Mouse (Mus musculus): Measurements from ENCODE around the gene Tacr2. TPM values are rescaled to one million over a fixed set of nuclear protein-coding genes. Genes with fewer than 3 reads are reported as not detected.

Gene Tacr2
- total RNA-seq, 2 experiments from 2014 or later, result 0.34 TPM; not detected in 1

DNA sequence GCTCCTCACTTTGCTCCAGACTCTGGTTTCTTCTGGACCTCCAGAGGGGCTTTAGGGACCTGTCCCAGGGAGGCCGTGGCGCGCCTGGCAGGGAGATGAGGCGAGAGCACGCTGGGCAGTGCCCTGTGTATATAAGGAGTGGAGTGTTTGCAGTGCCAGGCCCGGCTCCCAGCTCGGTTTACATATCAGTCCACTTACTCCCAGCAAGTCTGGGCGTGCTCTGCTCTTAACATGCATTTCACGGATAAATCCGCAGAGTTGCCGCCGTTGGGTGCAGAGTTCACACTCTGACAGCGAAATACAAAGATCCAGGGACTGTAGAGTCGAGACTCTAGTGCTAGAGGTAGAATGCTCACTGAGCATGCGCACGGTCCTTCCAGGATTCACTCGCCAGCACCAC is 29.5 kb upstream of the Tacr2 start:
- Histone ChIP-seq H3K4me3 (no peak overlapping the region), H3K27ac (no peak overlapping the region)
- no peak for TF ChIP-seq CTCF (IDR thresholded peaks at IDR 0.05)
- intact Hi-C loops (cut with DNase I), result no loop called here
- no peak for DNase-seq (ENCODE audit: extremely low spot score in 1 of 2, low spot score in 2 of 2)

DNA sequence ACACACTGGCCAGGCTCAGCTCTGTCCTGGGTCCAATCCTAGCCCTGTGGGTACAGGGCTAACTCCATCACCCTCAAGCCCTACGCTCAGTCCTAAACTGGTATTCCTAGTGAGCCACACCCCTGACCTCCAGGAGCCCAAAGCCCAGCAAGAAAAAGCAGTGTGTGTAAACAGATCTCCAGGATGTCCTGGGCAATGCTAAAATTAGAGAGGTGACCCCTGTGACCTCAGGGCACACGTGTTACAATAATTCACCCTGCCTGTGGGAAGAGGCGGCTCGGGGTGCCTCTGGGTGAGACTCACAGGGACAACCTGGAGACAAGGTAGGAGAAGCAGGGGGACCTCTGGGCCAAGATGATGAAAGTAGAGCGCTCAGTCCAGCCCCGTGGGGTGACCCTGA is 28.0 kb upstream of the Tacr2 start:
- intact Hi-C loops (cut with DNase I), result no loop called here
- no peak for TF ChIP-seq CTCF (IDR thresholded peaks at IDR 0.05)
- no peak overlapping the region for H3K27ac ChIP-seq

DNA sequence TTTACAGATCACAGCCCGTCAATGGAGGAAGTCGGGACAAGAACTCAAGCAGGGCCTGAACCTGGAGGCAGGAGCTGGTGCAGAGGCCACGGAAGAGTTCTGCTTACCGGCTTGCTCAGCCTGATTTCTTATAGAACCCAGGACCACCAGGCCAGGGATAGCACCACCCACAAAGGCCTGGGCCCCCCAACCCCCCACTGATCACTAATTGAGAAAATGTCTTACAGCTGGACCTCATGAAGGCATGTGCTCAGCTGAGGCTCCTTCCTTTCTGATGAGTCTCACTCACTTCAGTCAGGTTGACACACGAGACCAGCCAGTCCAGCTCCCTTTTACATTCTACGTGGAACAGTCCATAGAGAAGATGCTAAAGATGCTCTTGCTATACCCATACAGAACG is 26.4 kb upstream of the Tacr2 start:
- DNase-seq (ENCODE audit: extremely low spot score in 1 of 2, low spot score in 2 of 2), result no peak
- intact Hi-C loops (cut with DNase I), result no loop called here
- Histone ChIP-seq H3K4me3 (no peak overlapping the region), H3K27ac (no peak overlapping the region)
- TF ChIP-seq CTCF (IDR thresholded peaks at IDR 0.05), result no peak

More for the DNA sequence above, 28.0 kb upstream of the Tacr2 start:
- no peak overlapping the region for H3K4me3 ChIP-seq
- no peak for DNase-seq (ENCODE audit: extremely low spot score in 1 of 2, low spot score in 2 of 2)

DNA sequence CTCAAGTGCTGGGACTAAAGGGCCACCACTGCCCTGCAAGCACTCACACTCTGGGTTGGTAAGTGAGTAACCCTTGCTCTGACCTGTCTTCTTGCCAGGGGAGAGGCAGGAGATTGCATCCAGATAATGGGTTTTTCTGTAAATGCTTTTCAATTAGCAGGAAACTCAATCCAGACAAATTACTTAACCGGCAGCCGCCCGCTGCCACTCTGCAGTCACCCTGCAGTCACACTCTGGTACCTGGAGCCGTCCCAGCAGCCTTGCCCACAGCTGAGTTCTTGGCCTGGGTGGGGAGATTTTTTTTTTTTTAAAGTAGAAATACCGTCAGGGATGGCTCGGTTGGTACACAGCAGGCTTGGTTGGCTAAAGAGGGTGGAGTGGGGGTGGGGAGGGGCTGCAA is 24.1 kb upstream of the Tacr2 start:
- no peak for DNase-seq (ENCODE audit: extremely low spot score in 1 of 2, low spot score in 2 of 2)
- Histone ChIP-seq H3K27ac (no peak overlapping the region), H3K4me3 (no peak overlapping the region)
- TF ChIP-seq CTCF (IDR thresholded peaks at IDR 0.05), result no peak
- intact Hi-C loops (cut with DNase I), result no loop called here

DNA sequence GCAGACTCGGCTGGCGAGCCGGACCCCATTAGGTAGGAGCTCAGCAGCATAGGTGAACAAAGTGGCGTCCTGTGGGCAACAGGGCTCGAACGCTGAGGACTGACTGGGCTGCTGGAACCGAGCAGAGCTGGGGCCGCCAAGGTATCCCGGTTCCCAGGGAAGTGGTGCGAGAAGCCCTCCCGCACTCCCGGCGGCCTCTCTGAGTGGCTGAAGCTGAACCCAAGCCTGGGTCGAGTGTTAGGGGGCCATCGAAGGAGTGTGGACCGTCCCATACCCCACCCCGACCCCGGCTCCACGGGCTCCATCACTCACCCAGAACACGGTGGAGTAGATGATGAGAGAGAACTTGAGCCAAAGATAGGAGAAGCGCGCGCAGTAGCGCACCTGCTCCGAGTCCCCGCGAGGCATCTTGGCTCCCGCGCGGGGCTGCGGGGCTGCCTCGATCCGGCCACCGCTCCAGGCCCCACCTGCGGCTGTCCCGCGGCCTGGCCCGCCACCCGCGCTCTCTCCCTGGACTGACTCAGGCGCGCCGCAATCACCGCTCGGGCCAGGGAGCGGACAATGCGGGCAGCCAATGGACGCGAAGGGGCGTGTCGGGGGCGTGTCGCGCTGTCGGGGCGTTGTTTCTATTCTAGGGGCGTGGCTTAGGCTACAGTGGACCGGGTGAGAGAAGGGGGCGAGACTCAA is 21.4 kb upstream of the Tacr2 start, which contains the start of gene Tspan15:
Tspan15 (minus strand) TSS at position 544 of the 687 bp plus-strand sequence.
- no peak for TF ChIP-seq CTCF (IDR thresholded peaks at IDR 0.05)
- intact Hi-C loops (cut with DNase I), result no loop called here
- peak; percentile 85 to 86 for DNase-seq (ENCODE audit: extremely low spot score in 1 of 2, low spot score in 2 of 2)
- peak within 1 kb of the TSS; percentile 65 for H3K4me3 ChIP-seq
- peak within 1 kb of the TSS; percentile 62 for H3K27ac ChIP-seq

DNA sequence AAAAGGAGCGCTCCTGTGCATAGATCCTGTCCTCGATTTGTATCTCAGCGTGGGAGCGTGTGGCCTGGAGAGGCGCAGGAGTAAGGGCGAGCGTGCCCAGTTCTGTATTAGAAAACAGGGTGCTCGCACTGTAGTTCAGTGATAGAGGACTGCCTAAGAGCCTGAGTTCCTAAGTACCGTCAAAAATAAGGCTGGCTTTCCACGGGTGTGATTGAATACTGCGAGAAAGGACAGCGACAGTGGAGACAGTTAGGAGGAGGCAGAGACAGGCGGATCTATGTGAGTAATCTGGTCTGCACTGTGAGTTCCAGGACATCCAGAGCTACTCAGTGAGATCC is 20.9 kb upstream of the Tacr2 start:
- no peak for TF ChIP-seq CTCF (IDR thresholded peaks at IDR 0.05)
- Histone ChIP-seq H3K4me3 (peak overlapping the region; percentile 65), H3K27ac (peak overlapping the region; percentile 30; the same call in 1 of the 2 replicates)
- intact Hi-C loops (cut with DNase I), result no loop called here
- no peak for DNase-seq (ENCODE audit: extremely low spot score in 1 of 2, low spot score in 2 of 2)

DNA sequence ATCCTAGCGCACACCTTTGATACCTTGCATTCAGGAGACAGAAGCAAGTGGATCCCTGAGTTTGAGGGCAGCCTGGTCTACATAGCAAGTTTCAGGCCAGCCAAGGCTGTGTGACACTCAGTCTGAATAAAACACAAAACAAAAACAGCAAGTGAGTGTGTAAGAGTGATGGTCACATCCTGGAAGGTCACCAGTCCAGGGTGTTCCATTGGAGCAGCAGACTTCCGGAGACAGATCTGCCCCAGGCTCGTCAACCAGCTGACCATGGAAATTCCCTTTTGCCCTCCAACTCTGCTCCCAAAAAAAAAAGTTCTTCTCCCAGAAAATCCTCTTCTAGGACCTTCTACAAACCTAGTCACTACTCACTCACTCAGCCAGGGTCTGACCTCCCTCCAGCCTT is 20.4 kb upstream of the Tacr2 start:
- DNase-seq (ENCODE audit: extremely low spot score in 1 of 2, low spot score in 2 of 2), result no peak
- H3K27ac ChIP-seq, result no peak overlapping the region
- no peak for TF ChIP-seq CTCF (IDR thresholded peaks at IDR 0.05)
- H3K4me3 ChIP-seq, result no peak overlapping the region
- intact Hi-C loops (cut with DNase I), result no loop called here

DNA sequence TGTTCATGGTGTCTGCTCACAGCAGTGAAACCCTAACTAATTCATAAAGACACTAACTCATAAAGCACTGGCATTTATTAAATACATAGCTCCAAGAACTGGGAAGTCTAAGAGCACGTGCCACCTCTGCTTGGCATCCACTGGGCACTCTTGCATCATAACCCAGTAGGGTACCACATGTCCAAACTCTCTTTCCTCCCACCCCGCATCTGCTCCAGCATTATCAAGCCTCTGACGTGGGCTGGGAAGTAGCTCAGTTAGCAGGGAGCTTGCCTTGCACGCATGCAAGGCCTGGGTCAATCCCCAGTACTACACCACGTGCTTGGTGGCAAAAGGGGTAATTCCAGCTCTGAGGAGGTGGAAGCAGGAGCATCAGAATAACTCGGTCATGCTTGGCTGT is 16.1 kb upstream of the Tacr2 start:
- no peak overlapping the region for H3K27ac ChIP-seq
- DNase-seq (ENCODE audit: extremely low spot score in 1 of 2, low spot score in 2 of 2), result no peak
- no peak overlapping the region for H3K4me3 ChIP-seq
- no peak for TF ChIP-seq CTCF (IDR thresholded peaks at IDR 0.05)
- intact Hi-C loops (cut with DNase I), result no loop called here

DNA sequence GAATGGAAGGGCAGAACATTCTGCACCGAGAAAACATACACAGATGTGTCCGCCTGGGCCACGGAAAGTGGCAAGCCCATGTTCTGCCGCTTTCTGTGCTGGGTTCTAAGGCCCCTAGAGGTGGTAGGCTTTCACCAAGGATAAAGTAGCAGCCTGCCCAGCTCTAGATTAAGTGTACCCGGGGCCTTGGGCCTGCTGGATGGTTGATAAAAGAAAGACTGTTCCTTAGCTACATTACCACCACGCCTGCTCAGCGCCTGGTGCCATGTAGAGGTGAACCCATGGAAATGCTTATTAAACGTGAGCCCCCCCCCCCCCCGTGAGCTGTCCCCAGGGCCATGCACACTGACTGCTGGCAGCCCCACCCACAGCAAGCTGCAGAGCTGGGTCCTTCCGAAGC is 15.0 kb upstream of the Tacr2 start:
- intact Hi-C loops (cut with DNase I), result no loop called here
- Histone ChIP-seq H3K4me3 (no peak overlapping the region), H3K27ac (no peak overlapping the region)
- DNase-seq (ENCODE audit: extremely low spot score in 1 of 2, low spot score in 2 of 2), result no peak
- TF ChIP-seq CTCF (IDR thresholded peaks at IDR 0.05), result no peak

DNA sequence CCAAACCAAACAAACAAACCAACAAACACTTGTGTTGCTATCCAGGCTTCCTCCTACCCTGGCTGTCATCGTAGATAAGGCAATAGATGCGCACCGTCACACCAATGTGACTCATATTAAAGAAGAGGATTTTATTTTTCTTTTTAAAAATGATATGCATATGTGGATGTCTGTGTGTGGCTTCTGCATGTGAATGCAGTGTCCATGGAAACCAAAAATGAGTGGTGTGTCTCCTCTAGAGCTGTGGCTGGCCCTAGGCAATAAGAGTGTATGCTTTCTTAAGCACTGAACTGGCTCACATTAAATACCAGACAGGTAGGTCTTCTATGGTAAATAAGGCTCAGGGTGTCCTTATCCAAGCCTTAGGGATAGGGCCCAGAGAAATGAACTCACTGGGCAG is 13.6 kb upstream of the Tacr2 start:
- H3K27ac ChIP-seq, result peak overlapping the region; percentile 13; the same call in 1 of the 2 replicates
- no peak for DNase-seq (ENCODE audit: extremely low spot score in 1 of 2, low spot score in 2 of 2)

DNA sequence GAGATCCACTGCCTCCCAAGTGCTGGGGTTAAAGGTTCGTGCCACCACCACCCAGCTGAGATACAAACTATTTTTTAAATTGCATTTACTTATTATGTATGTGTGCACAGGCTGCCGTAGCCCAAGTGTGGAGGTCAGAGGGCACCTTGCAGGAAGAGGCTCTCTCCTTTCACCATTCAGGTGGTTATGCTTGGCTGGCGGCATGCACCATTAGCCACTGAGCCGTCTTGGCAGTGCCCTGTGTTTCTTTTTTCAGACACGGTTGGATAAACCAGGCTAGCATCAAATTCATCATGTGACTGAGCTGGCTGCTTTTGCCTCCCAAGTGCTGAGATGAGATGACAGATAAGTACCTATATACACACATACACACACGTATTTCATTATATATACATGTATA is 13.0 kb upstream of the Tacr2 start:
- TF ChIP-seq CTCF (IDR thresholded peaks at IDR 0.05), result no peak
- intact Hi-C loops (cut with DNase I), result no loop called here
- H3K27ac ChIP-seq, result peak overlapping the region; percentile 13; the same call in 1 of the 2 replicates
- DNase-seq (ENCODE audit: extremely low spot score in 1 of 2, low spot score in 2 of 2), result no peak
- H3K4me3 ChIP-seq, result no peak overlapping the region

More for the DNA sequence above, 13.6 kb upstream of the Tacr2 start:
- intact Hi-C loops (cut with DNase I), result no loop called here
- TF ChIP-seq CTCF (IDR thresholded peaks at IDR 0.05), result no peak
- no peak overlapping the region for H3K4me3 ChIP-seq

DNA sequence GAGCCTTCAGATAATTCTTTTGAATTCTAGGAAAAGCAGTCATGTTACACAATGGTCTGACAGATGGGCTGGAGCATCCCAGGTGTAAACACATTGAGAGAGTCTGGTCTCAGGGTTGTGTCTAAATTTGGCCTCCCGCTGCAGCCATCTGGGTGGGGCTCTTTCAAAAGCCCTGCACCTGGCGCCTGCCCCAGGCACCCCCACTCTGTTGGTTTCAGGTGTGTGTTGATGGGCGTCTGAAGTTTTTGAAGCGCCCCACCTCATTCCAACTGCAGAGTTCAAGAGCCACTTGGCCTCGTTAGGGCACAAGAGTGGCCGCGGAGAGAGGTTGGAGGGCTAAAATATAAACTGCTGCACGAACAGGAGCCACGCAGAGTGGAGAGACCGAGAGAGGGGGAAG is 9.9 kb upstream of the Tacr2 start:
- TF ChIP-seq CTCF (IDR thresholded peaks at IDR 0.05), result no peak
- intact Hi-C loops (cut with DNase I), result loop anchor here (5.0 to 10.0 kb wide), 2 partner anchors 185 to 258 kb away; no protein-coding TSS in a partner anchor
- DNase-seq (ENCODE audit: extremely low spot score in 1 of 2, low spot score in 2 of 2), result no peak
- Histone ChIP-seq H3K27ac (no peak overlapping the region), H3K4me3 (no peak overlapping the region)

DNA sequence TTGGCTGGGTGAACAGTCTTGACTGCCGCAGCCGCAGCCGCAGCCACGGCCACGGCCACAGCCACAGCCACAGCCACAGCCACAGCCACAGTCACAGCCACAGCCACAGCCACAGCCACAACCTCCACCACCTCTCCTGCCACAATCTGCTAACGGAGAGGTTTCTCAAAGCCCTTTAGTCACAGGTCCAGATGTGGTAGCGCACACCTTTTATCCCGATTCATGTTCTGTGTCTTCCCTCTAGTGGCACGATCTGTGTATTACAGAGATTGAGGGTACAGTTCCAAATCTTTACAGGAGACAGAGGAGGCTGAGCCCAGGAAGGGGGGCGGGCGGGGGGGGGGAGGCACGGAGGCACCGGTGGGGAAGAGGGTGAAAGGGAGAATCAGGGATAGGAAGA is 9.3 kb upstream of the Tacr2 start:
- DNase-seq (ENCODE audit: extremely low spot score in 1 of 2, low spot score in 2 of 2), result peak; percentile 51 to 57
- peak; percentile 63 for TF ChIP-seq CTCF (IDR thresholded peaks at IDR 0.05)
- Histone ChIP-seq H3K4me3 (no peak overlapping the region), H3K27ac (no peak overlapping the region)
- intact Hi-C loops (cut with DNase I), result loop anchor here (1.0 to 10.0 kb wide), 4 partner anchors 56 to 258 kb away; no protein-coding TSS in a partner anchor
